Mouse (Mus musculus): Measurements from ENCODE around the gene Hectd4.

Gene Hectd4

GRCm38 (mm10) chr5:121392667-121393380 lies 172.8 kb downstream of the Hectd4 start:
- peak; percentile 77 for DNase-seq (ENCODE audit: low read depth, low spot score)

DNA sequence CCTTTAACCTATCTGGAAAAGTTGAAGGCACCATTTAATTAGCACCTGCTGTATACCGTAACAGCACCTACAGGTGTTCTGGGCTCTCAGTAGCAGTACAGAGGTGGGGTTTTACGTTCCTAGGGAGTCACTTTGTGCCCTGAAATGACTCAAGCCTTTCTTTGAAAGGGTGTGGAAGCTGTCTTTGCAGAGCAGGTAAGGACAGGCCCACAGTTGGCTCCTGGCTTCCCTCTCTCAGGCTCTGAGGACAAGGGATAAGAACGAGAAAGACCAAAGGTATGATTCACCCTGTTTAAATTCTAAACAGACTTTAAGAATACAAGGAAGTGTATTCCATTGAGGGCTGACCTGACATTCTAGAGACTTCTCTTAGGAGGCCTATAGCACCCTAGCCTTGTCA lies 173.4 kb downstream of the Hectd4 start:
- DNase-seq (ENCODE audit: low read depth, low spot score): no peak

DNA sequence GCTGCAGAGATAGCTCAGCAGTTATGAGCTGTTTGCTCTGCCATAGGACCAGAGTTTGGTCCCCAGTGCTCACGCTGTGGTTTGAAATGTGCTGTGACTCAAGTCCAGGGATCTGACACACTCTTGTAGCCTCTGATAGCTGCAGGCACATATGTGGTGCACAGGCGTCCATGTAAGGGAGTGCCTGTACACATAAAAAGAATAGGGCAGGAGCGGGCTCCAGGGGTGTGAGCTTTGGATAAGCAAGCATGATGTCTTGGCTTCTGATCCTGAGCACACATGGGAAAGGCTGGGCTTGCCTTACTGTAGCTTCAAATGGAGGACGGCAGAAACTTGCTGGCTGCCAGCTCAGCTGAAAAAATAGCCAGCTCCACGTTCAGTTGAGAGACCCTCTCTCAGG lies 175.6 kb downstream of the Hectd4 start:
- no peak for DNase-seq (ENCODE audit: low read depth, low spot score)

GRCm38 (mm10) chr5:121397187-121398145 lies 177.4 kb downstream of the Hectd4 start, which contains the start of gene Naa25:
Gene Naa25 (plus strand): TSS chr5:121397936.
- peak; percentile 97 for DNase-seq (ENCODE audit: low read depth, low spot score)

GRCm38 (mm10) chr5:121398146-121398964 lies 178.3 kb downstream of the Hectd4 start:
- DNase-seq (ENCODE audit: low read depth, low spot score): peak; percentile 71

DNA sequence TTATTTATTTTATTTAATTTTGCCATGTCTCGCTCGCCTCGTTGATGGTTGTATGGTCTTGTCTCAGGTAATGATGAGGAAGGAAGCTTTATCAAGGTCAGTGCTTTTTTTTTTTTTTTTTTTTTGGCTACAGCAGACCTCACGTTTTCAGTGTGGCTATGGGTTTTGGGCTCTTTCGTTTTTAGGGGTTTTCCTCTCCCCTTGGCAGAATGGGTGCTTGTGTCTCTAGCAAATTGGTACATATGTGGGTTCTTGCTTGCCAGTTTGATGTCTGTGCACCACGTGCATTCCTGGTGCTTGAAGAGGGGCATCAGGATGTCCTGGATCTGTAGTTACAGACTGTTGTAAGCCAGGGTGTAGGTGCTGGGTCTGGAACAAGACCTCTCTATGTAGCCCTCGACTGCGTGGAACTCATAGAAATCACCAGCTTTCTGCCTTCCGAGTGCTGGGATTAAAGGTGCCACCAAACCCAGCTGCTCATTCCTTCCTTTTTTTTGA lies 179.0 kb downstream of the Hectd4 start:
- DNase-seq (ENCODE audit: low read depth, low spot score): no peak

GRCm38 (mm10) chr5:121399540-121399939 lies 179.5 kb downstream of the Hectd4 start:
- DNase-seq (ENCODE audit: low read depth, low spot score): no peak

DNA sequence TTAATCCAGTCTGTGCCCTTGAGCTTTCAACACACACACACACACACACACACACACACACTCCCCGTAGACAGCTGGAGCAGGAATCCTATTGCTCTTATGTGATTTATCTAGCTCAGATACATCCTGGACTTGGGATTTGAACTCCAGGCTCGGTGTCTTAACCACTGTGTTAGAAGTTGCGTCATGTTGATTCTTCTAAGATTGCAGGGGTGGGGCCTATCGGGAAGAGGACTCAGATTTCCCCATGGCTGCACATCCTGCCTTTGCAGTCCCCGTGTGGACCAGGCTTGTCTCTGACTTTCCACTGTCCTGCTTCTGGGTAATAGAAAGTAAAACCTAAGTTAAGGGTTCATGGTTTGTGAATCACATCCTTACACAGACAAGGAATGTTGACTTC lies 180.0 kb downstream of the Hectd4 start:
- DNase-seq (ENCODE audit: low read depth, low spot score): no peak

GRCm38 (mm10) chr5:121400849-121401248 lies 180.8 kb downstream of the Hectd4 start:
- no peak for DNase-seq (ENCODE audit: low read depth, low spot score)

- DNase-seq (ENCODE audit: low read depth, low spot score): no peak
Measured at GRCm38 (mm10) chr5:121407856-121408255, 187.8 kb downstream of the Hectd4 start.

- DNase-seq (ENCODE audit: low read depth, low spot score): no peak
Measured at GRCm38 (mm10) chr5:121410975-121411374, 191.0 kb downstream of the Hectd4 start.
